Mouse (Mus musculus): ENCODE data around the gene Slc35g1. TPM values are rescaled to one million over a fixed set of nuclear protein-coding genes. Genes with fewer than 3 reads are reported as not detected.
"Not testable (repeated sequence)": the region's sequence is repeated elsewhere in the genome, so short reads cannot be mapped to it uniquely, and the experiment has no call there.

Slc35g1 gene
- polyA plus RNA-seq, 1 experiment from 2014 or later = 2.4 TPM

DNA sequence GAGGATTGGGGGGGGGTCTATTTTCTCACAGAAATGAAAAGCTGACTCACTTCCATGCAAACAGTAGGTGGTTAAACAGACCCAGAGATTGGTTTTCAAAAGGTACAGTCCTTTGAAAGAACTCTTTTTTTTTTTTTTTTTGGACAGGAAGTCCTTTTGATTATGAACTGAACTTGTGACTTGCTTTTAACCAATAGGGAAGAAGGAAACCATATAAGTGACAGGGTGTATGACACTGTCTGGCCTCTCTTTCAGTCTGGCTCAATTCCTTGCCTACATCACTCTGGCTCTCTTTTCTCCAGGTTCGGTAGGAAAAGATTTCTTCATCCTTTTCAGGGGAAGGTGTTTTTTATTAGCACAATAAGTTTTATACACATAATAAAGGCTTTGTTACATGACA lies 36.5 kb upstream of the Slc35g1 start:
- Histone ChIP-seq H3K4me3 (replicated peaks) (no peak overlapping the region), H3K9ac (replicated peaks) (no peak overlapping the region), H3K9me3 (no peaks in the 10 kb centered on the region), H3K27ac (no peak overlapping the region), H3K27me3 (no peaks in the 10 kb centered on the region), H3K4me2 (no peak overlapping the region), H3K36me3 (no peaks in the 10 kb centered on the region), H3K4me1 (replicated peaks) (peaks cover 21% of the 10 kb centered on the region)
- 71% methylated on average over 1 of the region's 1 CpGs for WGBS
- ATAC-seq (ENCODE audit: insufficient number of reproducible peaks, insufficient read depth, low FRiP score, low TSS enrichment, low read depth) = no peak

DNA sequence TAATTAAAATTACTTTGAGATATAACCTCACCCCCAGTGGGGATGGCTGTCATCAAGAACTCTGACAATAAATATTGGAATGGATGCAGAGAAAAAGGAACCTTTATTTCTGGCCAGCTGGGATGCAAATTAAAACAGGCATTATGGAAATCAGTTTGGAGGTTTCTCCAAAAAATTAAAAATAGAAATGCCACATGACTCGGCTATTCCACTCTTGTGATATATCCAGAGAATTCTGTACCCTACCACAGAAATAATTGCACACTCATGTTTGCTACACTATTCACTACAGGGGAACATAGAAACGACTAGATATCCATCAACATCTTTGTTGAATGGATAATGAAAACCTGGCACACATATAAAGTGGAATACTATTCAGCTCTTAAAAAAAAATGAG lies 33.9 kb upstream of the Slc35g1 start:
- H3K9me3 ChIP-seq = no peaks in the 10 kb centered on the region
- H3K9ac ChIP-seq (replicated peaks) = no peak overlapping the region
- no peaks in the 10 kb centered on the region for H3K36me3 ChIP-seq
- WGBS = 87% methylated on average over 2 of the region's 2 CpGs
- peaks cover 19% of the 10 kb centered on the region for H3K4me1 ChIP-seq (replicated peaks)
- H3K27me3 ChIP-seq = no peaks in the 10 kb centered on the region
- H3K4me3 ChIP-seq (replicated peaks) = no peak overlapping the region
- no peak overlapping the region for H3K4me2 ChIP-seq
- H3K27ac ChIP-seq = no peak overlapping the region
- ATAC-seq (ENCODE audit: insufficient number of reproducible peaks, insufficient read depth, low FRiP score, low TSS enrichment, low read depth) = no peak

DNA sequence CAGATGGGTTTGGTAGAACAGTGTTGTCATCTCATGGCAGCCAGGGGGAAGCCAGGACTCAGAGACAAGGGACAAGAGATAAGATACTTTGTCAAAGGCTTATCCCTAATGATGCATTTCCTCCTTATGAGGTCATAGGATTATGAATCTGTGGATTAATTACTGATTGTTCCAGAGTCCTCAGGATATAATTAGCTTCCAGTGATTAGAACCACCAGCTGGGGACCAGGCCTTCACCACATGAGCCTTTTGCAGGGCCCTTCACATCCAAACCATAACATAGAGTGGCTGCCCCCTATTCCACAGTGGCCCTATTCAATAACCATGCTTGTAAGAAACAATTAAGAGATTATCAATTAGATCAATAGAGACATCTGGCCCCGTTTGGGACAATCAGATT lies 32.4 kb upstream of the Slc35g1 start:
- H3K9ac ChIP-seq (replicated peaks) = no peak overlapping the region
- ATAC-seq (ENCODE audit: insufficient number of reproducible peaks, insufficient read depth, low FRiP score, low TSS enrichment, low read depth) = no peak
- 59% methylated on average over 1 of the region's 1 CpGs for WGBS

DNA sequence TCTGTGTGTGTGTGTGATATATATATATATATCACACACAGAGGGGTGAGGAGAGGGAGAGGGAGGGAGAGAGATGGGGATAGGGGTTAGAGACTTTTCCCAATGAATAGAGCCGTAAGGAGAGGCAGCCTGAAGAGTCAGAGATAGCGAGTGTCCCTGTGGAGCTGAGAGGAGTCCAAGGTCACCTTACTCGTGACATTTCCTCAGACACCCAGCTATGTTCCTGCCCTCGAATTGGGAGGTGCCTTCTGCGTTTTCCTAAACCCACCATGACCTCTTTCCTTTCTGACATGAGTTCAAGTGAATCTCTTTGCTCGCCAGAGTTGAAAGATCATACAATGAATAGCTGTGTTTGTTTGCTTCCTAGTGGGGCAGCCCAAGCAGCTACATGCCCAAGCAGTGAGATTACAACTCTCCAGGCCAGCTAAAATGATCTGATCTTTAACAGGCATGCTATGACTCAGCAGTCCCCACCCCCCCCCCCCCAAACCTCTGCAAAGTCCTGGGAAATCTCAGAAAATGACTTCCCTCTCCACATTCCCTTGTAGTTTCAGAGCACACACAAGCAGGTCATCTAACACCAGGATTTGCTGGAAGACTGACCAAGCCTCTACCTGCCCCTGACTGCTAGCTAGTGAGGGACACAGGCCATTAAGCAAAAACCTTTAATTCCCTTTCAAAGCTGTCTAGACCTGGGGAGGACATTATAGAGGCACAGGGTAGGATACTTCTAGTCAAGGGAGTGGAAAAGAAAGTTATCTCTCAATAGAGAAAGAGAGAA lies 31.7 kb upstream of the Slc35g1 start:
- Histone ChIP-seq H3K9ac (replicated peaks) (no peak overlapping the region), H3K9me3 (no peaks in the 10 kb centered on the region), H3K36me3 (no peaks in the 10 kb centered on the region), H3K27me3 (no peaks in the 10 kb centered on the region), H3K4me3 (replicated peaks) (no peak overlapping the region), H3K27ac (no peak overlapping the region), H3K4me2 (no peak overlapping the region), H3K4me1 (replicated peaks) (0 out of 2 replicates have a peak, but pooled peaks cover 6% of the 10 kb centered on the region)
- no peak for ATAC-seq (ENCODE audit: insufficient number of reproducible peaks, insufficient read depth, low FRiP score, low TSS enrichment, low read depth)
- 67% methylated on average over 6 of the region's 6 CpGs for WGBS

More for the DNA sequence above, 32.4 kb upstream of the Slc35g1 start:
- Histone ChIP-seq H3K27me3 (no peaks in the 10 kb centered on the region), H3K36me3 (no peaks in the 10 kb centered on the region), H3K4me3 (replicated peaks) (no peak overlapping the region), H3K27ac (no peak overlapping the region), H3K9me3 (no peaks in the 10 kb centered on the region), H3K4me1 (replicated peaks) (peaks cover 9% of the 10 kb centered on the region; the same call in 1 of the 2 replicates), H3K4me2 (no peak overlapping the region)

DNA sequence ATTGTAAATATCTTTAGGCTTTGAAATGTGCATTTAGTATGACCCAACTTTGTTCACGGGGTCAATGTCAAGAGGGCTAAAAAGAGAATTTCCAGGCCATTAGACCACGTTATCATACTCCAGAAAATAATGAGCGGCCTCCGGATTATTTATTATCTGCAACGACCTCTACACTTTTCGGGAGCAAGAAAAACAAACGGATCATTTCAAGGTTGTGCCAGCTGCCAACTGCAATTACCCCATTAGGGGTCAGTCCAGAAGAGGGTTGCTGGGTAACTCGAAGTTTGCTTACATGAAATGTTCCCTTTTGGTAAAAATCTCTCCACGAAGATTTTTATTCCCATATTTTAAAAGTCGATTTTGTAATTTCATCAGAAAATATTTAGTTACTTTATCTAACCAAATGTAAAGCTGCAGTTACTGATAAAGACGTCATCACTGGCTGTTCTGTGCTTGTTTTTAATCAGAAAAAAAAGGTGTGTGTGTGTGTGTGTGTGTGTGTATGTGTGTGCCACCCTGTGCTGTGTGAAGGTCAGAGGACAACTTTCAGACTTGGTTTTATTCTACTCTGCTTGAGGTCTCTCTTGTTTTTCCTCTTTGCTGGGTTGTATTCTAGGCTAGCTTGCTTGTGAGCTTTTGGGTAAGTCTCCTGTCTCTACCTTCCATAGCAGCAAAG lies 30.7 kb upstream of the Slc35g1 start:
- Histone ChIP-seq H3K27ac (no peak overlapping the region), H3K27me3 (no peaks in the 10 kb centered on the region), H3K4me3 (replicated peaks) (no peak overlapping the region), H3K9ac (replicated peaks) (no peak overlapping the region), H3K36me3 (no peaks in the 10 kb centered on the region), H3K4me2 (no peak overlapping the region), H3K9me3 (no peaks in the 10 kb centered on the region), H3K4me1 (replicated peaks) (0 out of 2 replicates have a peak, but pooled peaks cover 6% of the 10 kb centered on the region)
- WGBS = 52% methylated on average over 11 of the region's 11 CpGs
- no peak for ATAC-seq (ENCODE audit: insufficient number of reproducible peaks, insufficient read depth, low FRiP score, low TSS enrichment, low read depth)

DNA sequence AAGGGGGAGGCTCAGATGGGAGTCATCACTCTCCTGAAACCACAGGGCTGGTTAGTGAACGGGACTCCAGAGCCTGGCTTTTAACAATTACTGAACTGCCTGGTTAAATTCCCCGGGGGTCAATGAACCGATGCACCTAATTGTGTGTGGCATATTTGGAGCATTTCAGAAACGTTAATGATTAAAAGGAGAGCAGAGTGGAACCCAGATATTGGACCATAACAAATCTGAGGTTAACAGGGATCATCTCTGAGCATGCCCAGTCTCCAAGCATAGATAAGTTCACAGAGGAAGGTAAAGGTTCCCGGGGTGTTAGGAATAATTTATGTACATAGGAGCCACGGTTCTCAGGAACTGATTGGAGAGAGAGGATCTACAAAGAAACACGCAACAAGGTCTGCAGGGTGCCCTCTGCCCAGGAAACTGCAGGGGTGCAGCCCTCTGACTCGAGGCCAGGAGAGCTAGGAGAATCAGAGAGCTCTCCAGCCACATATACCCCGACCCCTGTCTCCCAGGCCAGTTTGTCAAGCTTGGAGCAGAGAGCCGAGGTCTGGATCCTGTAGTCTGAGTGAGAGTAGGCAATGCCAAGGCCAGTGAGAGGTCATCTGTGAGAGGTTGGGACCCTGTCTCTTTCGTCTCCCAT lies 23.2 kb upstream of the Slc35g1 start:
- Histone ChIP-seq H3K9ac (replicated peaks) (no peak overlapping the region), H3K4me1 (replicated peaks) (no peaks in the 10 kb centered on the region), H3K27ac (no peak overlapping the region), H3K27me3 (peaks cover 10% of the 10 kb centered on the region), H3K36me3 (no peaks in the 10 kb centered on the region), H3K9me3 (no peaks in the 10 kb centered on the region), H3K4me3 (replicated peaks) (no peak overlapping the region), H3K4me2 (no peak overlapping the region)
- no peak for ATAC-seq (ENCODE audit: insufficient number of reproducible peaks, insufficient read depth, low FRiP score, low TSS enrichment, low read depth)
- WGBS = 20% methylated on average over 11 of the region's 11 CpGs

DNA sequence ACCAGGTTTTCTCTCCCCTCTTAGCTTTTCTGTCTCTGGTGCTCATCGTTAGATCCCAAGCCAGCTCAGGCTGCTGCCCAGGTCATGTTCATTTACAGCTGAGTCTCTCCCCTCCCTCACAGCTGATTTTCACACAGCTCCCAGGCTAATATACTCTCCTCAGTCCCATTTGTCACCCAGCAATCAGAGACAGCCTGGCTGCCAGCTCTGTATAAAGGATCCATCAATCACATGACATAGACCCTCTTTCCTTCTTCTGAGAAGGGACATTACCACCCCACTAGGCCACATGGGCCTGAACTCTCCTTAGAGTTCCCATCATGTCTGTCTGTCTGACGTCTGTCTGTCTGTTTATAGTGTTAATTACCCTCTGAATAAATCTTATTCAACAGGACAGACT lies 22.4 kb upstream of the Slc35g1 start:
- Histone ChIP-seq H3K4me3 (replicated peaks) (no peak overlapping the region), H3K4me2 (no peak overlapping the region), H3K36me3 (no peaks in the 10 kb centered on the region), H3K4me1 (replicated peaks) (no peaks in the 10 kb centered on the region), H3K9me3 (no peaks in the 10 kb centered on the region), H3K27ac (no peak overlapping the region), H3K9ac (replicated peaks) (no peak overlapping the region), H3K27me3 (peaks cover 10% of the 10 kb centered on the region)
- ATAC-seq (ENCODE audit: insufficient number of reproducible peaks, insufficient read depth, low FRiP score, low TSS enrichment, low read depth) = no peak
- WGBS = 29% methylated on average over 2 of the region's 2 CpGs

DNA sequence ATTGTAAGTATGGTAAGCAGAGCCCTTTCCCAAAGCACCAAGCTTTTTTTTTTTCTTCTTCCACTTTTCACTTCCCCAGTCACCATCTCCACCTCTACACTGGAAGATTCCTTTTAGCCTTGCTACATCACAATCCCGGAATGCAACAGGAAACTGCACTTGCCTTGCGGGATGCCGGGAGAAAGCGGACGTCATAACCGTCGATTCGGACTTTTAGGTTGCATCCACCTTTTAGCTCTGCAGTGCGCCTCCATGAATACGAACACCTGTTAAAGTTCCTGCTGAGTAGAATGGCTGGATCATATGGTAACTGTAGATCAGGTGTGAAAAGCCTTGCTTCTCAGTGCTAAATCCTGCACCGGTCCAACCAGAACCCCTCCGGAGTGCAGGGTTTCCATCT lies 12.0 kb upstream of the Slc35g1 start:
- H3K27me3 ChIP-seq = no peaks in the 10 kb centered on the region
- WGBS = 88% methylated on average over 12 of the region's 12 CpGs
- no peaks in the 10 kb centered on the region for H3K9me3 ChIP-seq

DNA sequence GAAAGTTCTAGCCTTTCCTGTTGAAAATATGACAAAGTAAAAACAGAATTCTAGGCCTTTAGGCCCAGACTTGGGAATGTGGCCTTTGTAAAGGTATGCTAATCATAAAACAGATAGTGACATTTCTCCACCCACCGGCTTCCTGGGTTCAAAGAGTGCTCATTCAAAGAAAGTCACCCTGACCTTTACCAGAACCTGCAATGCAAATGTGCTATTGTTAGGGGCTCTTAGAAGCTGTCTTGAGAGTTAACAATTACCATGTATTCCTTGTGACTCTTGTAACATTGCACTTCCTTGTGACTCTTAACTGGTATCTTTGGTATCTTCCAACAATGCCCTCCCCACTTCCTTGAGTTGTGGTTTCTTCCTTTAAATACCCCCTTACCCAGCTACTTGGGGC lies 8.8 kb upstream of the Slc35g1 start:
- not testable (repeated sequence) for ATAC-seq (ENCODE audit: insufficient number of reproducible peaks, insufficient read depth, low FRiP score, low TSS enrichment, low read depth); H3K36me3 ChIP-seq; H3K9me3 ChIP-seq; H3K27ac ChIP-seq; H3K4me1 ChIP-seq (replicated peaks); H3K27me3 ChIP-seq; H3K4me3 ChIP-seq (replicated peaks); H3K9ac ChIP-seq (replicated peaks); H3K4me2 ChIP-seq
- WGBS = 87% methylated on average over 1 of the region's 1 CpGs

More for the DNA sequence above, 12.0 kb upstream of the Slc35g1 start:
- no peak for ATAC-seq (ENCODE audit: insufficient number of reproducible peaks, insufficient read depth, low FRiP score, low TSS enrichment, low read depth)
- Histone ChIP-seq H3K36me3 (no peaks in the 10 kb centered on the region), H3K9ac (replicated peaks) (no peak overlapping the region), H3K4me1 (replicated peaks) (no peaks in the 10 kb centered on the region), H3K4me3 (replicated peaks) (no peak overlapping the region), H3K4me2 (no peak overlapping the region), H3K27ac (no peak overlapping the region)

DNA sequence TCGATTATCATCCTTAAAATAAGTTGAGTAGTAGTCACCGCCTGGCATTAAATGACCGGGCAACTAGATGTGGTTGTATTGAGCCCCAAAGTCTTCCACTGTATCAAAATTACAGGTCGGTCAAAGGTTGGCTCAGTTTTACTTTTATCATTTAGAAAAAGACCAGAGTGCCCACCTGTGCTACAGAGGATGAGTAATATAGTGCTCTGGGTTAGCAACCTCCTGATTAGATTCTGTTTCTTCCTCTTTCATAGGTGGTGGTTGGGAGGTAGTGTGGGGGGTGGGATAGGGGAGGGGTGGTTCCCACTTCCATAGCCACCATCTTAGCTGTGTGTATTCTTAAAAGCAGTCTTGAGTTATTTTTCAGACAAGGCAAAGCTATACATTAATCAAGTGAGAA lies 7.9 kb upstream of the Slc35g1 start:
- Histone ChIP-seq H3K36me3 (no peaks in the 10 kb centered on the region), H3K27me3 (no peaks in the 10 kb centered on the region), H3K9ac (replicated peaks) (no peak overlapping the region), H3K4me1 (replicated peaks) (no peaks in the 10 kb centered on the region), H3K27ac (no peak overlapping the region), H3K9me3 (no peaks in the 10 kb centered on the region), H3K4me2 (no peak overlapping the region), H3K4me3 (replicated peaks) (no peak overlapping the region)
- no peak for ATAC-seq (ENCODE audit: insufficient number of reproducible peaks, insufficient read depth, low FRiP score, low TSS enrichment, low read depth)
- WGBS = 91% methylated on average over 4 of the region's 4 CpGs

DNA sequence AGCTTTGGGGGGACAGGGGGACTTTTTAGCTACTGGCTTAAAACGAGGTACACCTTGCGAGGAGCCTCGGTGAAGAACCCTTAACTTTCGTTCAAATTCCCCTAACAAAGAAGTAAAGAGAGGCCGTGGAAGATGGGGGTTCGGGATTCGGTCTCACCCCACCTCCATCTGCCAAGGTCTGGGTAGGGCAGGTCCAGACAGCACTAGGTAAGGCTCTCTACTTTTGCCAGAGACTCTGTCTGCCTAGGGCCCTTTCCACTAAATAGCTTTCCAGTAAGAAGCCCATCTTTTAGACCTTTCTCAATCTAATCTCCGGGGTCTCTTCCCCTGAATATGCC lies 822 bp downstream of the Slc35g1 start:
- H3K27me3 ChIP-seq = peaks cover 4% of the 10 kb centered on the region
- H3K27ac ChIP-seq = no peak overlapping the region
- H3K9me3 ChIP-seq = no peaks in the 10 kb centered on the region
- H3K4me1 ChIP-seq (replicated peaks) = peaks cover 9% of the 10 kb centered on the region; the same call in 1 of the 2 replicates
- WGBS = 31% methylated on average over 8 of the region's 8 CpGs
- H3K36me3 ChIP-seq = no peaks in the 10 kb centered on the region
- no peak for ATAC-seq (ENCODE audit: insufficient number of reproducible peaks, insufficient read depth, low FRiP score, low TSS enrichment, low read depth)
- H3K4me2 ChIP-seq = peak overlapping the region; percentile 92
- peak overlapping the region; percentile 70 for H3K4me3 ChIP-seq (replicated peaks)
- 0 out of 2 replicates have a peak overlapping the region, but pooled peaks have one; percentile 63 for H3K9ac ChIP-seq (replicated peaks)
